Mouse (Mus musculus): Measurements from ENCODE around the gene Lias. TPM values are rescaled to one million over a fixed set of nuclear protein-coding genes. Genes with fewer than 3 reads are reported as not detected.

Gene Lias
- total RNA-seq, 2 experiments from 2014 or later: 56.7 to 57.9 TPM

DNA sequence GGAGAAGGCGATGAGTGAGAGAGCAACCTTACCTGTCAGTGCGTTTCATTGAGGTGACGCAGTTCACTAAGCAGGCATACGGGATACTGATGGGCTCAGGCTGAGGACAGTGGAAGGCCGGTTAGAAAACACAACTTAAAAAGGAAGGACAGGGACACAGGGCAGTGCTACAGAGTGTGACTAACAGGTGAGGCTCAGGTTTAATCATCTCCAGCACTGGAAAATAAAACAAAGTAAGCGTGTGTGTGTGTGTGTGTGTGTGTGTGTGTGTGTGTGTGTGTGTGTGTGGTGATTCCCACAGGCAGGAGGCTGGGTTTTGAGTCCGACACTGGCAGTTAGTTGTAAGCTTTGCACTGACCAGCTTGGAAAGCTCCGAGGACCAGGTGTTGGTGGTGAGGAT is 31.5 kb downstream of the Lias start:
- intact Hi-C loops (cut with DNase I): no loop called here
- no peak for DNase-seq

DNA sequence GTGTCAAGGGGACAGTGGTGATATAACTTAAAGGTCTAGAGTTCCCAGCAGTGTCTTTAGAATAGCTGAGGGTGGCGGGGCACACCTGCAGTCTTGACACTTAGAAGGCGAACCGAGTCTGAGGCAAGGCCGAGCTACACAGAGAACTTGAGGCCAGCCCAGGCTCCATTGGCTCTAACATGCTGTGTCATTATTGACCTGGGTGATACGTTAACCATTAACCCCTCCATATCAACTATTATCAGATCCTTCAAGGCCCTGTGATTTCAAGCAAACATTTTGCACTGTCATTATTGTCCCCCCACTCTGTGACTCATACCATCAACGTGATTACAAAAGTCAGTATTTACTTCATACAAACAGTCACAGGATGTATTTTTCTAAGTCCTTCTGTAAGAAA is 32.9 kb downstream of the Lias start:
- no peak for DNase-seq
- intact Hi-C loops (cut with DNase I): no loop called here

DNA sequence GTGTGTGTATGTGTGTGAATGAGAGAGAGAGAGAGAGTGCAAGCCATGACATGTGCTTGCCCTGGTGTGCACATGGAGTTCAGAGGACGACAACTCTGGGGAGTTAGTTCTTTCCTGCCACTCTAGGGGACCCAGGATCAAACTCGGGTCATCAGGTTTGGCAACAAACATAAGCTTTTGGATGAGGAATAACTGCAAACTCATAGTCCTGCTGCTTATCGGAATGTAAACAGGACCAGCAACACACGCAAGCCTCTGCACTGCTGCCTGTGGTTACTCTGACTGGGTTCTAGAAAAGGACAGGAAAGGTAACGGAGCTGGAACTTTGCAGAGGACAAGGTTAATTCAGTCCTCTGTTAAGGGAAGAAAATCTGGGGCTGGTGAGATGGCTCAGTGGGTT is 34.0 kb downstream of the Lias start:
- DNase-seq: no peak
- intact Hi-C loops (cut with DNase I): no loop called here

DNA sequence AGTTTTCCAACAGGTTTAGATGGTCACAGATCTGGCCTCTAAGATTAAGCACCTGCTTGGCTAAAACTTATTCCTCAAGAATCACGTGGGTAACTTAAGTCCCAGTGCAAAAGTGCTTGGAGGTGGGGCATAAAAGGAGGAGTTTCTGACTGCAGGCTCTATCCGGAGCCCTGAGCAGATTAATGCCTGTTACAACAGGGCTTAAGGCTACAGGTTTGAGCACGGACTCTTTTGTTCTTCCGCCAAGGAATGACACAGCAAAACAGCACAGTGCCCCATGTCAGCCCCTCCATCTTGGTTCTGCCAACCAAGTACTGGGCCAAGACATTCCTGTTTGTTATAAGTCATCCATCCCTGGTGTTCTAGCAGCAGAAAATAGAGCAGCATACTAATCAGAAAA is 37.0 kb downstream of the Lias start:
- DNase-seq: no peak
- intact Hi-C loops (cut with DNase I): no loop called here

DNA sequence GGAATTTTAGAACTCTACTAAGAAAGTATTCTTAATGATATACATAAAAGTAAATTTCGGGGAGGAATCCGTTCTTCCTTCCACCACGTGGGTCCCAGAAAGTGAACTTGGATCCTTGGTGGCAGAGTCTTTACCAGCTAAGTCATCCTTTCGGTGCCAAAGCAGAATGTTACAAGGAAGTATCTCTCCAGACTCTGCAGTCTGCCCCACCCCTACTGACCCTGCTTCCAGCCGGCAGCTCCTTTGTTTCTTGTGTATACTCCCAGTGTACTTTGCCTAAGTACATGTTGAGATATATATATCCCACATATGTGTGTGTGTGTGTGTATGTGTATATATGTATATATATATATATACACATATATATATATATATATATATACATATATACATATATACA is 38.1 kb downstream of the Lias start:
- intact Hi-C loops (cut with DNase I): no loop called here
- DNase-seq: no peak

DNA sequence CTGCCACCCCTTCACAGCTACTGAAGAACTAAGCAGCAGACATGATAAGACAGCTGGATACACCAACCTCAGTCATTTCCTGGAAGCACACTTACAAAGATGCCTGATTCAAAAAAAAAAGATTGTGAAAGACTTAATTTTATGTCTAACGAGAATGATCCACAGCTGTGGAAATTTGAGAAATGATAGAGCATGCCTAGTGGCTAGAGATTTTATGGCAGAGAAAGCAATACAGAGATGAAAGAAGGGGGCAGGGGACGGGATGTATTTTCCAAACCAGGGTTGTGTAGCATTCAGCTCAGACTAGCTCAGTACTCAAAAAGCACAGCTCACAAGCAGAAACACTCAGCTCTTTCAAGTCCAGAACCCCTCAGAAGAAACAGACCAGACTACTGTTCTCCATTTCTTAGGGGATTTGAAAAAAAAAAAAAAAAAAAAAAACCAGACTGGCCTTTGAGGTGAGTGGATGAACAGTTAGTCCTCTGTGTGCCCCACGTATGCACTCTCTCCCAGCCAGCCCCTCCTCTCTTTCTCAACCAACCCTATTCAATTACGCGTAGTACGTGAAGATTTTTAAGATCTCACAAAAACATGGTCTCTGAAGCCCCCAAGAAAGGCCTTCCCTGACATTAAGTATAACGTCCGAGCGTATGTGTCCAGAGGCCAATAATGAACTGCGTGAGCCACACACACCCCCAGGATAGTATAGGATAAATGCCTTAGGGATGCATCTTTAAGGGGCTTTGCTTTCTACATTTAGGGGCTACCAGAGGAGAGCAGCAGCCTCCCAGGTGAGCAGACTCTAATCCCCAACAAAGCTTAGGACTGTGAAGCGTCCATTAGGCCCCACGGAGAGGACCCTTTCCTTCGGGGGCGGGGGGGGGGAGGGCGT is 43.4 kb downstream of the Lias start:
- intact Hi-C loops (cut with DNase I): no loop called here
- DNase-seq: peak; percentile 10 to 26

DNA sequence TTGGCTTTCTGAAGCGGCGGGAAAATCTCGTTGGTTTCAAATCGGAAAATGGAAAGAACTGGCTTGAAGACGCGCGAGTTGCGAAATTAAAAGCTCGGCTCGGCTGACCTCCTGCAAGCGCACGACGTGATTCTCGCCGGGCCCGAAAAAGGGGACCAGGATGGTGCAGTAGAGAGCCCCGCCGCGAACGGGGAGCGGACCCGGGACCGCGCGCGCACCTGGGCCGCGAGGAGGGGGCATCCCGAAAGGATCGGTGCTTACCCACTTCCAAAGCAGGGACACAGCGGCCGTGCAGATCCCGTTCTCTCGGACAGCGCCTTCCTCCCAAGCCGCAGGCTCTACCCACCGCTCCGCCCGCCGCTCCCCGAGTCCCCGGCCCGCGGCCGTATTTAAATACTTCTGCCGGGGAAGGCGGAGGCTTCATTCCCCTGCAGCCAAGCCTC is 44.1 kb downstream of the Lias start:
- intact Hi-C loops (cut with DNase I): no loop called here
- no peak for DNase-seq

DNA sequence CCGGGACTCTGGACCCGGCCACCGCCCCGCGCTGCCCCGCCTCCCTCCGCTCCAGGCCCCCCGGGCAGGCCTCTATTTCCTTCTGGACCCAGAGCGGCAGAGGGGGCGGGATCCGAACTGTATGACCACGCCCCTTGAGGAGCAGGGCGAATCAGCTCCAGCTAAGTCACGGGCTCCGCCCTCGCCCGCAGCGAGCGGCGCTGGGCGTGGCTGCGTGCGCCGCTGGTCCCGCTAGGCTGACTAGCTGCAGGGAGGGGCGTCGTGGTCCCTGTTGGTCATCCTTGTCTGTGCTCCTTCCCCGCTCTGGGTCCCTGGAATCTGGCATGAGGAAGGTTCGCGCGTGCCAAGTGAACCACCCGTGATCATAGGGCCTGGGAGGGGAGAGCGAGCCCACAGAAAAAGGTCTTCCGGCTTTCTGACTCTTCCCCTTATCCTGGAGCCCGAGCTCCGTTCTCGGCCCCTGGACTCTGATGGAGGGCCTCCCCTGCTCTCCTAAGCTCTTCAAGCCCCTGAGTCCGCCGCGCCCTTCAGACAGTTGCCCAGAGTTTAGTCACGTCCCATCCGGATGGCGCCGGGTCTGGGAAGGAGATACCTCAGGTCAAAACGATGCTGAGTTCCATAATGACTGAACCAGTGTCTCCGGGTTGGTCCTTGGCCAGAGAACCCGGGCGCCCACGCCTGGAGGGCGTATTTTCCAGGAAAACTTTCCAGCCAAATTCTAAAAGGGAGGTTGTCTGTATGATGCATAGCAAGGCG is 44.7 kb downstream of the Lias start, which contains the start of gene Ugdh:
TSS of gene Ugdh (minus strand) at position 144 of the 756 bp plus-strand sequence.
- DNase-seq: peak; percentile 97 to 99
- intact Hi-C loops (cut with DNase I): loop anchor here (1.0 kb wide), 1 partner anchor 56 kb away; the partner anchor contains the start of gene Gm43552

DNA sequence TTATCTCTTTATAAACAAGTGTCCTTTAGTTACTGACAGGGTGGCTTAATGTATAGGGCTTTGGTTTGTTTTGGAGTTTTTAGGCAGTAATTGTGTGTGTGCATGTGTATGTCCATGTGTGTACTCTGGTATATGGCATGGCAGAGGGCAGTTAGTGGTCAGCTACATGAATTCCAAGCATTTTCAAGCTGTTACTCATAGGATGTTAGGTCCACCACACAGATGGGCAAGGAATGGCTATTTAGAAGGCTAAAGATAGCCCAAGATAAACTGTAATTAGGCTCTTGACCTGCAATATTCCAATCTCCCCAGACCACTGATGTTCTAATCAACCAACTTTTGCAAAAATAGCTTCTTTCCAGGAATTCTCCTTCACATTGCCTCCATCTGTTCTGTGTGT is 46.7 kb downstream of the Lias start:
- intact Hi-C loops (cut with DNase I): no loop called here

DNA sequence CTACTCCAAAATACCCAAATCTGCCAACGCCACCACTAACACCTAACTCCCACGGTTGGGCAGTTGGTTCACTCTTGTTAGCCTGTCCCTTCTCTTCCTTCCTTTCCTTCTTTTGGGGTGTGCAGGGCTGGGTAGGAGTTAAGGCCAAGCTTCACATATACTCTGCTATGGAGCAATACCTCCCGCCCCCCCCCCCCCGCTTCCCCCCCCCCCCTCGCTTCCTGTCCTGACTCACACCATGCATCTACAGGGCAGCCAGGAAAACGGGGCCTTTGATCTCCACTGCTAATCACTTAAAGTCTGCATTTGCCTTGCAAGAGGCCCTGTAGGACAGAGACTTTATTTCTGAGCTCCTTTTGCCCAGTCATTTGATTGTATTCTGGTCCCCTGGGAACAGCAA is 53.7 kb downstream of the Lias start:
- DNase-seq: no peak
- intact Hi-C loops (cut with DNase I): no loop called here

More for the DNA sequence above, 46.7 kb downstream of the Lias start:
- no peak for DNase-seq

DNA sequence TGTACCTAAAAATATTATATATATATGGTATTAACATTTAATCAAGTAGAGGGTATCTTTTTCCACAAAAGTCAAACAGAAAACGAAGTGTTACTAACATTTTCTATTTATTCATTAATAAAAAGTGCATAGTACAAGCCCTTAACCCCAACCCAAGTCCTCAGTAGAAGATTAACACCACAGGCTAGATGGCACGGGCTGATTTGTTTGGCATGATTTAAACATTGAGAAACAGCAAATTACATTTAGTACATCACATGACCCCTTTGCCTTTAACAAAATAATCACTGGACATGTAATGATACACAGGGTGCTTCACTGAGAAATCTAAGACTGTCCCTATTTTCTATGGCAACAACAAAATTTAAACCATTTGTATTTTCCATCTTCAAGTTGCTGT is 55.5 kb downstream of the Lias start:
- intact Hi-C loops (cut with DNase I): no loop called here
- DNase-seq: no peak

DNA sequence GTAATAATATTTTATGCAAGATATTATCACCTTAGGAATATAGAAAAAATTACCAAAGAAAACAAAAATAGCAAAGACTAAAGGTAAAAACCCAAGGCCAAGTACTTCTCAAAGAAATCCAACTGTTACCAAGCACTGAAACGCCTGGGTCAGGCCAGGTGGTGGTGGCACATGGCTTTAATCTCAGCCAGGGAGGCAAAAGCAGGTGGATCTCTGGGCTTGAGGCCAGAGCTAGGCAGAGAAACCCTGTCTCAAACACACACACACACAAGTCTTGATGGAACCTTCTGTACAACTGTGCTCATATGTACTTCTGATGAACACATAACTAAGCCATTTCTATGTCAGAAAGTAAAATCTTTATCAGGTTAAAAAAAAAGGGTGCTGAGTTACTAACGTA is 56.5 kb downstream of the Lias start:
- intact Hi-C loops (cut with DNase I): no loop called here
- DNase-seq: no peak

DNA sequence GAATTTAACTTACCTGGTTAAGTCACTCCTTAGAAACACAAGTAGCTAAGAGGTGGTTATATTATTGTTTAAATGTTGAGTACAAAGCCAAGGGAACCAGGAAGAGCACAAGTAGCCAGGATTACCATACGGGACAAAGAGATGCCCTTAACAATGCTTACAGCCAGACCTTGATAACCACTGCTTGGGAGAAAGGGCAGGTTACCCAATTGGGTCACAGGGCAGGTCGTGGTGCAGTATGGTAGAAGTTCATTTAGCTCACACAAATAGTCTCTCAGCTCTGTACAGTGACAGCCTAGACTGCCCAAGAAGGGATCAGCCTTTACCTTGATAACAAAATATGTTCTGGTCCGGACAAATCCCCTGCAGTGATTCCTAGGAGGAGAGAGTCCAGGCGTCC is 57.6 kb downstream of the Lias start:
- DNase-seq: no peak
- intact Hi-C loops (cut with DNase I): no loop called here

DNA sequence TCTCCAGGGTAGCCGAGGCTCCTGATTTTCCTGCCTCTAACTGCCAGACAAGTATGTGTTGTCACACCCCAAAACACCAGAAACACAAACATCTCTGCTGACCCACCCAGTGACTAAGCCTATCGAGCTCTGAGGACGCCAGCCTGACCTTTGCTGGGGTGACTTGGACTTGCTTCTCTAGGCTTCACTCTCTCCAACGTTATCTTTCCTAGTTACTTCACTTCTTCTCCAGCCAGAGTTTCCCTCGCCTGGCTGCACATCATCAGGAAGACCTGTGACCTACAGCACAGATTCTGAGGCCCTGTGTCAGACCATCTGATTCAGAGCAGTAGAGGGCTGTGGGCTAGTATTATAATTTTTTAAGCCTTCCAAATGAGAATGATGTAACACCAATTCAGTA is 63.5 kb downstream of the Lias start:
- intact Hi-C loops (cut with DNase I): no loop called here
- peak; percentile 53 to 67 for DNase-seq

DNA sequence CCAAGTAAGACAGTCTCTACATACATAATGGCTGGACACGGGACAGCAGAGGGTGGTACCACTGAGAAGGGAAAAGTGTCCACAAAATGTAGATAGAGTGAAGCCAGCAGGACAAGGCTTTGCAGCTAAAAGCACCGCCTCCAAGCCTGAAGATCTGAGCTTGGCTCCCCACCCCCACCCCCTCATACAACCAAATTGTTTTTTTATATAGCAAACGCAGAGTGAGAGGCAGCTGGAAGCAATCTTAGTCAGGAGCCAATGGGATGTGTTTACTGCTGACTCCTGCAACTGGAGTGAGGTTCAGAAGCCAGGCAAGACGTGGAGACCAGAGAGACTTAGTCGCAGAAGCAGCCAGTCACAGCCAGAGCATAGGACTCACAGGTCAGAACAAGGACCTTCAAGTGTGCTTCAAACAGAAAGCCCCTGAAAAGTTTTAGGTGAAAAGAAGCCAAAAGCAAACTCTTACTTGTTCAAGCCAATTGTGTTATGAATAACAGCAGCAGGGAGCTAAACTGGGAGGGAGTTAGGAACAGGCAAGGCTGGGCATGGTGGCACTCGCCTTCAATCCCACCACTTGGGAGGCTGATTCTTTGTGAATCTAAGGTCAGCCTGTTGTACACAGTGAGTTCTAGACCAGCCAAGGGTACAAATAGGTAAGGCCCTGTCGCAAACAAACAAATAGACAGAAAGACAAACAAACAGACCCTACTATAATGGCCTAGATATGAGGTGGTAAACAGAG is 66.0 kb downstream of the Lias start:
- DNase-seq: peak; percentile 66 to 67
- intact Hi-C loops (cut with DNase I): no loop called here

DNA sequence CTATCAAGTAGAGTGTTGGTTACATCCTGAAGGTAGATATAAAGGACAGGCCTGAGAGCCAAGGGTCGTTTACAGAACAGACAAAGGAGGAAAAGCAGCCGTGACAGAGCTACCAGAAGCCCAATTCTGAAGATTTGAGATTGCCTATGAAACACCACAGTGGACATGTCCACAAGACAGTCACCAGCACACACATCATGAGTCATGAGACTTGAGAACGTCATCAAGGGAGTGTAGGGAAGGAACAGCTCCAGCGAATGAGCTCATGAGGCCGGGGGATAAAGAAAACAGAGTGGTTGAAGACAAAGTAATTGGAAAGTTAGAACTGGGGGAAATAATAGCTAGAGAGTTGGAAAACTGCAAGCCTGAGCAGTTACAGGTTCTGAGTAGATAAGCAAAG is 66.5 kb downstream of the Lias start:
- intact Hi-C loops (cut with DNase I): no loop called here
- DNase-seq: peak; percentile 63

DNA sequence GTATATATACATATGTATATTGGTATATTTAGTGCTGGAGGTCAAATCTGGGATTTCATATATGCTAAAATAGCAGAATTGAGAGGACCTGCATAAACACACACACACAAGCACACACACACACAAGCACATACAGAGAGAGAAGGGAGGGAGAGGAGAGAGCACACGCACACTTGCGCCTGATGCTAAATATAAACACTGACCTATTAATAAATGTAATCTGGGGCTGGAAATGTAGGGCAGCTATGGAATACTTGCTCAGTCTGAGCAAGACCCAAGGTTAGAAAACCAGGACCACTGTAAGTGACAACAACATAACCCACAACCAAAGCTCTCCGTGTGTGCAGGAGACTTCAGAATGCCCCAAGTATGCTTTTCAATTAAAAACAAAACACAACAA is 68.2 kb downstream of the Lias start:
- intact Hi-C loops (cut with DNase I): no loop called here

More for the DNA sequence above, 68.2 kb downstream of the Lias start:
- peak in 1 of 2 experiments; percentile 25 for DNase-seq

Measured in heart, postnatal 10 days (tissue).